Mouse (Mus musculus) ovary, postnatal 14 days (tissue): ENCODE results near the gene Pfas.
"Not testable (repeated sequence)": the region's sequence is repeated elsewhere in the genome, so short reads cannot be mapped to it uniquely, and the experiment has no call there.

Source experiments
- DNase-seq: peaks from one replicate; pipeline ENCODE4 v3.0.0; 2022; ENCODE audit warnings: low spot score

Gene Pfas

GRCm38 (mm10) chr11:68970232-68970631 lies 38.0 kb downstream of the Pfas start:
- DNase-seq: no peak

- no peak for DNase-seq
Observed at GRCm38 (mm10) chr11:68968752-68969151, 39.5 kb downstream of the Pfas start.

GRCm38 (mm10) chr11:68967337-68968282 lies 40.6 kb downstream of the Pfas start, which contains the start of gene Slc25a35:
Gene Slc25a35, plus strand, starts transcription at chr11:68968131.
- peak; percentile 79 for DNase-seq

- DNase-seq: no peak
Observed at GRCm38 (mm10) chr11:68966554-68966953, 41.7 kb downstream of the Pfas start.

GRCm38 (mm10) chr11:68965845-68966244 lies 42.4 kb downstream of the Pfas start:
- peak; percentile 42 for DNase-seq

GRCm38 (mm10) chr11:68965050-68965449 lies 43.2 kb downstream of the Pfas start:
- no peak for DNase-seq

GRCm38 (mm10) chr11:68963405-68963804 lies 44.9 kb downstream of the Pfas start:
- no peak for DNase-seq

GRCm38 (mm10) chr11:68962159-68962558 lies 46.1 kb downstream of the Pfas start:
- DNase-seq: not testable (repeated sequence)

- no peak for DNase-seq
Observed at GRCm38 (mm10) chr11:68961596-68961995, 46.7 kb downstream of the Pfas start.

GRCm38 (mm10) chr11:68957971-68958370 lies 50.3 kb downstream of the Pfas start:
- DNase-seq: no peak

- no peak for DNase-seq
Observed at GRCm38 (mm10) chr11:68957308-68957707, 51.0 kb downstream of the Pfas start, which contains the start of gene Arhgef15. Gene Arhgef15, minus strand, starts transcription at chr11:68957480.

GRCm38 (mm10) chr11:68956697-68957096 lies 51.6 kb downstream of the Pfas start:
- no peak for DNase-seq

GRCm38 (mm10) chr11:68956107-68956506 lies 52.2 kb downstream of the Pfas start:
- no peak for DNase-seq

- no peak for DNase-seq
Observed at GRCm38 (mm10) chr11:68955473-68955872, 52.8 kb downstream of the Pfas start.

- no peak for DNase-seq
Observed at GRCm38 (mm10) chr11:68954408-68954807, 53.9 kb downstream of the Pfas start.

GRCm38 (mm10) chr11:68953903-68954302 lies 54.4 kb downstream of the Pfas start:
- DNase-seq: no peak

GRCm38 (mm10) chr11:68947542-68947993 lies 60.7 kb downstream of the Pfas start:
- no peak for DNase-seq

- DNase-seq: no peak
Observed at GRCm38 (mm10) chr11:68946806-68947440, 61.3 kb downstream of the Pfas start.

- no peak for DNase-seq
Observed at GRCm38 (mm10) chr11:68946001-68946400, 62.3 kb downstream of the Pfas start.

GRCm38 (mm10) chr11:68945245-68945644 lies 63.0 kb downstream of the Pfas start:
- no peak for DNase-seq

- no peak for DNase-seq
Observed at GRCm38 (mm10) chr11:68942731-68943130, 65.5 kb downstream of the Pfas start.

GRCm38 (mm10) chr11:68940516-68940915 lies 67.7 kb downstream of the Pfas start:
- no peak for DNase-seq
